Mouse (Mus musculus) adrenal gland, adult (tissue): ENCODE data around the gene Spcs3.
A peak's percentile ranks its signal among the peaks of the same experiment; 100 is the strongest.

Experiments
- DNase-seq, 2 experiments: peaks; one replicate each; pipeline ENCODE4 v3.0.0; 2022 to 2023; ENCODE audit warnings: low spot score in 1 of 2; ENCODE audit not compliant: inconsistent age in 2 of 2

The Spcs3 gene

GRCm38 (mm10) chr8:54508814-54509213 lies 21.0 kb downstream of the Spcs3 start:
- DNase-seq = peak in 1 of 2 experiments; percentile 23

- no peak for DNase-seq
These were observed 21.7 kb downstream of the Spcs3 start for GRCm38 (mm10) chr8:54508096-54508456.

DNA sequence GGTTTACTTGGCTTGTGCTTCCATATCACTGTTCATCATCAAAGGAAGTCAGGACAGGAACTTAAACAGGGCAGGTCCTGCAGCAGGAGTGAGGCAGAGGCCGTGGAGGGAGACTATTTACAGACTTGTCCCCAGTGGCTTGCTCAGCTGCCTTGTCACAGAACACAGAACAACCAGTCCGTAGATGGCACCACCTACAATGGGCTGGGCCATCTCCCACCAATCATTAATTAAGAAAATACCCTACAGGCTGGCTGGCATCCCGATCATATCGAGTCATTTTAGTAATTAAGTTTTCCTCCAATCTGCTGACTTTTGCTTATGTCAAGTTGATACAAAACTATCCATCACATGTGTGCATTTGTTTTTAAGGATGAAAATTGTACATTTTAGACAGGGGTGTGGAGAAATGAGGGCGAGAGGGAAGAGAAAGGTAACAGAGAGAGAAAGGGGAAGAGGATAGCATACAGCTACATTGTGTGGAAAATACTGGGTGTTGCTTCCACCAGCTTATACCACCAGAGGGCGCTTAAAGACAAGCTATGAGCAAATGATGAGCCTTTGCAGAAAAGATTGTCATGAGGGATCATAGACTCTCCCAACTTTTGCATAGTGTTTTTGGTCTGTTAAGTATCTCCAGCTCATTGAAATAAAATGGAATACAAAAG lies 22.2 kb downstream of the Spcs3 start:
- DNase-seq = peak; percentile 68 to 92

DNA sequence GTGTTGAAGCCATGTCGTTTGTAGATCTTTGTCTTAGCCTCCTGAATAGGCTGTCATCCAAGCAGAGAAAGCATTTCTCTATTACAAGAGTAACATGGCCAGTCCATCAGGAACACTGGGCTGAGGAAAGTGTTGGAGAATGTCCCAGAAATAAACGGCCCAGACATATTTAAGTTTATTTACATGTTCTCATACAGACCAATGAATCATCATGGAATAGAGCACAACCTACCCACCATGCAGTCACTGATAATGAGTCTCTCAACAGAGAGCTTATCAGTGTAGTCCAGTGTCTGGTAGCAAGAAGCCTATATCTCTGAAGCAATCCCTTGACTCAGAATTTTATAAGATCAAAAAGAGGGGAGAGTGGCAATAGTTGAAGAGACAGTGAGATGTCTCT lies 24.7 kb downstream of the Spcs3 start:
- DNase-seq = no peak

GRCm38 (mm10) chr8:54503104-54503503 lies 26.7 kb downstream of the Spcs3 start:
- DNase-seq = no peak

DNA sequence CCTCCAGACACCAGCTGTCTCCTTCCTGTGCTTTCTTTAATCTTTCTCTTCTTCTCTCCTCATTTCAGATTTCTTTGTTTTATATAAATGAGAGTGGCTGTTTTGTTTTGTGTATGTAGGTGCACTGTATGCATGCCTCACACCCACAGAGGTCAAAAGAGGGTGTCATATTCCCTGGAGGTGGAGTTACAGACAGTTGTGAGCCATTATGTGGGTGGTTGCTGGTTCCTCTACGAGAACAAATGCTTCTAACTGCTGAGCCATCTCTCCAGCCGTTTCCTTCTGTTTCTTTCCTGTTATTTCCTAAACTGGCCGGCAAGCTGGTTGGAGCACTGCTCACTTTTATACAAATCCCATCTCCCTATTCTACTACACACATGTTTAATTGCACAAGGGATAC lies 35.9 kb downstream of the Spcs3 start:
- DNase-seq = peak in 1 of 2 experiments; percentile 9

- peak; percentile 24 to 80 for DNase-seq
These were observed 36.7 kb downstream of the Spcs3 start for GRCm38 (mm10) chr8:54493110-54493509.

GRCm38 (mm10) chr8:54491934-54492333 lies 37.9 kb downstream of the Spcs3 start:
- DNase-seq = no peak

- peak in 1 of 2 experiments; percentile 73 for DNase-seq
These were observed 38.6 kb downstream of the Spcs3 start for GRCm38 (mm10) chr8:54491057-54491690.

- DNase-seq = no peak
These were observed 41.4 kb downstream of the Spcs3 start for GRCm38 (mm10) chr8:54488437-54488836.

DNA sequence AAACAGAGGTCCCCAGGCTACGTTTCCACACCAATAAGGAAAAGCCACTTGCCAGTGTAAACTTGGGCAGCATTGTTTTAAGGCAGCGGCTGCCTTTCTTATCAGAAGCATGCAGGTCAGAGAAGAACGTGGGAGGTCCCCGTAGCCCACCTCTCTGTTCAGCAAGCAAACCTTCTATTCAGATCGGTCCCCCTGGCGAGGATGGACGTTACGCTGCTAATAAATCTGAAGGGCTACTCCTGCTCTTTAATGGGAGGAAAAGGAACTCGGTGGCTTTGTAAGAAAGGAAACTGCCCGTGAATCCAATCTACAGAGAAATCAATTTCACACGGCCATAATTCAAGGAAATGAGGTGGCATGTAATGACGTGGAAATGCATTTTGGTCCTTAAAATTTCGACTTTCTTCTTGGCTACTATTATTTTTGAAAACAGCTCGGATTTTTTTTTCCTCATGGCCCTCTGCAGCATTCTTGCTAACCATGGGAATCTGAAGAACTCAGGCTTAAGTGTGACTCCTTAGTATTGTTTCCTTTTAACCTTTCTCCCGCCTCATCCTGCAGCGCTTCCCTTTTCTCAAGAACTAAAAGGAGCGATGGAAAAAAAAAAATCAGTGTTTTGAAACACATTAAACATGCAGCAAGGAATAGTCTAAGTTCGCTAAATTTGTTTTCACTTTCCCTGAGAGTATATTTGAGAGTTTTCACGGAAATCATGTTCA lies 43.1 kb downstream of the Spcs3 start:
- DNase-seq = peak in 1 of 2 experiments; percentile 32
